Mouse (Mus musculus) granulocyte monocyte progenitor cell, adult 5-6 weeks (primary cell): ENCODE data around the gene Ap1ar. TPM values are rescaled to one million over a fixed set of nuclear protein-coding genes. Genes with fewer than 3 reads are reported as not detected.
"Not testable (repeated sequence)": the region's sequence is repeated elsewhere in the genome, so short reads cannot be mapped to it uniquely, and the experiment has no call there.

Source experiments
- ATAC-seq: replicated peaks from 2 replicates; pipeline ENCODE4 v1.8.0; 2016; ENCODE audit warnings: mild to moderate bottlenecking, moderate TSS enrichment, inconsistent platforms; ENCODE audit not compliant: poor library complexity, severe bottlenecking
- total RNA-seq, 2 experiments: library from RNA; stranded (forward) in 1 of 2; stranded (reverse) in 1 of 2; fragments of 200-712, 200-1000 nt in 1 of 2; fragments of >200 nt in 1 of 2; fragmentation: Nextera tagmentation in 1 of 2; gene quantifications; 2 replicates each; pipeline ENCODE4 v1.2.3; 2014 to 2017

Gene Ap1ar
- total RNA-seq, 2 experiments from 2014 or later: 56.0 to 57.4 TPM

DNA sequence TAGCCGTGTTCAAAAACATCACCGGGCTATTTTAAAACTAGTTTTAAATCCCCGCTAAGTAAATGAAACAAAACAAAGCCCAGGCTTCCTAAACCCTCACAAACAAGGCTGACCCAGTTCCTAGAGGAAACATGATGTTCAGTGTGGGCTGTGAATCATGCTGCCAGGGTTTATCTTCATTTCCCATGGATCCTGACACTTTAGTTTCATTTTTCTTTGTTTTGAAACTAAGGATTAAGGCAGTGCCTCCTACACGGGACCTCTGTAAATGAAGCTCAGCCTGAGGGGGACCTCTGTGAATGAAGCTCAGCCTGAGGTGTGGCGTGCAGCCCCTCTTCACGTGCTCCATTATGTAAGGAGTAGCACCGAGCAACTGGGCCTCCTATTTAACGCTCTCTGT, 34.5 kb downstream of the Ap1ar start:
- peak; percentile 33 for ATAC-seq

DNA sequence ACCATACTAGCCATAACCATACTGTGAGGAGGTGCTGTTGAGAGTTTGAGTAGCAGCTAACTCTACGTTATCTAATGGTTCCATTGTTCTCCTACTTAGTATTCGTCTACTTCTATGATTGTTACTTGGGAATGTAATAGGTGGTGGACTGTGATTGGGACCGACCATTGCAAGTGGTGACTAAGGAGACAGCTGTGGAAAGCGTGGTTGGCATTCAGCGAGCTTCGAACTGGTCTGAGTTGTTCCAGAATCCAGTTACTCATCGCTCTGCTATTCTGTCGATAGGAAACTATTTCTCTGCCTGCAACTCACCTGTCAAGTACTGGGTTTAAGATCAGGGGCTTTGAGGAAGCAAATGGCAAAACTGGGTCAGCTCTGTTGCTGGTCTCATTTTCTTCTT, 36.2 kb downstream of the Ap1ar start:
- no peak for ATAC-seq

DNA sequence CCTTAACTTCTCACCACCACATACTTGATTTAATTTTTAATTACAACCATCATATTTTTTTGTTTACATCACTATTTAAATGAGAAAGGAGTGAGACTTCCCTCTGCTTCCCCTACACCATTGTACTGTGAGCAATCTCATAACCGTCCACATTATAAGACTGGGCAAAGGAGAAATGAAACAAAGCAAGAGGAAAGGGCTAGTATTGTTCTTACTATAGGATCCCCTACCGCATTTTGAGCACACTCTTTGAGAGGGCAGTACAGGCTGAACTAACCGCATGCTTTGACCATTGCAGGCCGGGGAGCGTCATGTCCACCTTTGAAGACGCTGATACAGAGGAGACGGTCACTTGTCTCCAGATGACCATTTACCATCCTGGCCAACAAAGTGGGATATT, 41.1 kb downstream of the Ap1ar start:
- peak; percentile 77 for ATAC-seq

GRCm38 (mm10) chr3:127795762-127796161, 41.6 kb downstream of the Ap1ar start:
- ATAC-seq: no peak

- peak; percentile 25; the same call in 1 of the 2 replicates for ATAC-seq
Measured at GRCm38 (mm10) chr3:127793022-127793421, 44.3 kb downstream of the Ap1ar start.

DNA sequence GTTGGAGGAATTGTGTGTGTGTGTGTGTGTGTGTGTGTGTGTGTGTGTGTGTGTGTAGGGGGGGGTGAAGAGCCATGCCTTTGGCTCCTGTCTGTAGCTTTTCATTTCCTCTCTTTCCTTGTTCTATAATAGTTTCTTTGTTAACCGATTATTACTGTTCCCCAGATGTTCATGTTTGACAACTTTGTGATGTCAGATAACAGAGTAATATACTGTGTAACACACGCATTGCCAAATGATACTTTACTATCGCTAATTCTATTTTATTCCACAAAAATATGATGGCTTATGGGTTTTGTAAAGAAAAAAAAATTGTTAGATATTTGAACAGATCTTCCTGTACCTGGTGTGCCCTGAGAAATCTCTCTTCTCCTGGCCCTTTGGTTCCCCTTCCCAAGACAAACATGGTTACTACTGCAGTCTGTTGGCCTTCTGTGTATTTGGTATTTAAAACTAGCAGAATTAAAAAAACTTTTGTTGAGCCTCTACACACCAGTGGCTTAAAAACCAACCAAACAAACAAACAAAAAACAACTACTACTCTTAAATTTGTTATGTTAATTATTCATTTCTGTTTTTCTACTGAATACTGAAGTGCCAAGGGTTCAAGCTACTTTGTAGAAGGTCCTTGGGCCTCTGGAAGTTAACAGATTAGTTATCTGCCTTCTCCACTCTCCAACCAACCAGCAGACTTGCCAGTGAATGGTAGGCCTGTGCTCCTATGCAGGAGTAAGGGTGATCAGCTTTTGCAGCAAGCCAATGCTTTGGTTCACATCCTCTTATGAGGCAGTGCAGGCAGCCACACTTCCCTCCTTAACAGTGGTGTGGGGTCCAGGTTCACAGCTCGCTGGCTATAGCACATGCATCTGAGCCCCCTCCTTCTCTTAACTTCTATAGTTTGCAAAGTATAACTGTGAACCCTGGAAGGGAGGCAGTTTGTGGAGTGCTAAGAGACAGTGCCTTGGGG, 45.4 kb downstream of the Ap1ar start:
- ATAC-seq: peak; percentile 16; the same call in 1 of the 2 replicates

DNA sequence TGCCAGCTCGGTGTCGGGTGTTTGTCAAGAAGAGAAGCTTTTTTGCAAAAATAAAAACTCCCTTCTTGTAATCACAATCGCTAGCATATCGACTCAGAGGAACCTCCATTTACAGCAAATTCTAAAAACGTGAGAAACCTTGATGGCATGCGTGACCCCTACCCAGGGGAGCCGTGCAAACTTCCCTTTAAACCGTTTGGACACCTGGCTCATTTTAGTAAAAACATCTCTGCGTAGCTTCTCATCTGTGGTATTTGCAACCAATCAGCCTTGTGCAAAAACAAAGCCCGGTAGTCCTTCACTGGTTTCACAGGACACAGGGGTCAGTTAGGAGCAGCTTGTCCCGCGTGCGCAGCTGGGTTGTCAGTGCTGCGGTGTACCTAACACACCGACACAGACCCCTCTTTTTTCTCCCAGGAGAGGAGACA, 46.3 kb downstream of the Ap1ar start:
- peak; percentile 13 for ATAC-seq

GRCm38 (mm10) chr3:127790234-127791055, 46.9 kb downstream of the Ap1ar start:
- peak; percentile 55 for ATAC-seq

GRCm38 (mm10) chr3:127789500-127790191, 47.7 kb downstream of the Ap1ar start, which contains the start of gene Tifa:
Tifa (plus strand) TSS chr3:127789805.
- ATAC-seq: peak; percentile 45

- no peak for ATAC-seq
Measured at GRCm38 (mm10) chr3:127788919-127789318, 48.4 kb downstream of the Ap1ar start.

DNA sequence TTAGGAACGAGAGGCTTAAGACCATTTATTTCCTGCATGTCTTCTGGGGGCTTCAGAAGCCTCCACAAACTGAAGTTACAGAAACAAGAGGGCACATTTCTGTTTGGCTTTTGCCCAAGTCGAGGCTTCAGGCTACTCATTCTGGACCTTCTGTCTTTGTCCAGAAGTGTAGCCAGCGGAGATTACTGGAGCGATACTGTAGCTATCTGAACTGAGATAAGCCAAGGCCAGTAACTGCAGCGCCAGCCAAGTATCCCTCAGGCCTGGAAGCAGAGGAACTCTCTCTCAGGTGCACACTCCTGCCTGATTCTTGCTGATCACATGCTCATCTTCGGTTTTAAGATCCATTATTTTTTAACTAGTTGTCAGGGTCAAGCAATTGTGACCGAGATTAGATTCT, 49.3 kb downstream of the Ap1ar start:
- no peak for ATAC-seq

GRCm38 (mm10) chr3:127787032-127787431, 50.3 kb downstream of the Ap1ar start:
- peak; percentile 44 for ATAC-seq

DNA sequence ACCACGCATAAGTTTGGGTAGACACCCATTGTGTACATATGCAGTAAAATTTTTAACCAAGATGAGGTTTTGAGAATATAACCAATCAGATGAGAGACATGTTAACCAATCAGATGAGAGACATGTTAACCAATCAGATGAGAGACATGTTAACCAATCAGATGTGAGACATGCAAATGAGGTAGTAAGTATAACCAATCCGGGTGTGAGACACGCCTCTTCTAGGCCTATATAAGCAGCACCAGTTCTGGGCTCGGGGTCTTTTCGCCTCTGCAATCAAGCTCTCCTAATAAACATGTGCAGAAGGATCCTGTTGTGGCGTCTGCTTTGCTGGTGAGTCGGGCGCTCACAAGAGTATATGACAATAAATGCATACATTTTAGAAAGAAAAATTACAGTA, 53.6 kb downstream of the Ap1ar start:
- not testable (repeated sequence) for ATAC-seq

DNA sequence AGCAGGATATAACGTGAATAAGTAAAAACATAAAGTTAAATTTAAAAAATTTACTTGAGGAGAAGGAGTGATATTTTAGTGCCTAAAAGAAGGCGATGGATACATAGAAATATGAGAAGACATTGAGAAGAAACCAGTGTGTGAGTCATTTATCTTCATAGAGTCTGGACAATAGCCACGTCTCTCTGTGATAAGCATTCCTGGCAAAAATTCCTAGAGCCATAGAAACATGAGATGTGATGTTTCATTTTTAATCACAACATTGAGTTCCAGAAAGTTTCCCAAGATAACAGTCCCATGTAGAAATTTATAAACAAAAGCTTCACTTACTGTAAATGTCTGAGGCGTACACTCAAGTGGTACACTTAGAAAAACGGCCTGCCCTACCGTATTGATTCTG, 54.4 kb downstream of the Ap1ar start:
- ATAC-seq: no peak

DNA sequence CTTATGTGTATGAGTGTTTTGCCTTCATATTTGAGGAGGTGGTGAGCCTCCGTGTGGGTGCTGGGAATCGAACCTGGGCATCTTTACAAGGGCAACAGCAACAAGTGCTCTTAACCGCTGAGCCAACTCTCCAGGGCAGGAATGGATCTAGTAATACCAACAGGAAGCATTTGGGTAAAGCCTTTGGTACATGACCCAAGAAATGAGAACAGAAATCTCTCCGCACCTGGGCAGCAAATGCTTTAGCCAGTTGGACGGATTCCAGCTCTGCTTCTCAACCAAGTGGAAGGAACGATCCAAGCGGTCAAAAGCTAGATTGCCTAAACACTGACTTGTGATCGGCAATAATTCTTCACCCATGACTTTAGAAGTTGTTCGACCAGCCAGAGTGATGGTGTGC, 56.4 kb downstream of the Ap1ar start:
- no peak for ATAC-seq

GRCm38 (mm10) chr3:127780021-127780644, 57.2 kb downstream of the Ap1ar start, which contains the start of gene Alpk1:
Alpk1 (minus strand) TSS chr3:127780527.
- ATAC-seq: peak; percentile 97

- peak; percentile 99 for ATAC-seq
Measured at GRCm38 (mm10) chr3:127769146-127769545, 68.2 kb downstream of the Ap1ar start.

DNA sequence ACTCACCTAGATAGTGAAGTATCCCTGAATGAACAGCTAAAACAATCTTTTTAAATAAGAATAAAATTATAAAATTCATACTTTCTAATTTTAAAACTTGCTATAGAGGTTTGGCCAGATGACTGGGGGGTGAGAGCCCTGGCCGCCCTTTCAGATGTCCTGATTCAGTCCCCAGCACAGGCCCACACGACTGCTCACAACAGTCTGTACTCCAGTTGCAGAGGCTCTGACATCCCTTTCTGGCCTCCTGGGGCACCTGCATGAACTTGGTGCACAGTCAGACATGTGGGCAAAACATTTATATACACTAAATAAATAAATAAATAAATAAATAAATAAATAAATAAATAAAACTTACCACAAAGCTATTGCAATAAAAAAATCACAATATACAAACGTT, 71.4 kb downstream of the Ap1ar start:
- ATAC-seq: no peak

- no peak for ATAC-seq
Measured at GRCm38 (mm10) chr3:127764541-127764940, 72.8 kb downstream of the Ap1ar start.

DNA sequence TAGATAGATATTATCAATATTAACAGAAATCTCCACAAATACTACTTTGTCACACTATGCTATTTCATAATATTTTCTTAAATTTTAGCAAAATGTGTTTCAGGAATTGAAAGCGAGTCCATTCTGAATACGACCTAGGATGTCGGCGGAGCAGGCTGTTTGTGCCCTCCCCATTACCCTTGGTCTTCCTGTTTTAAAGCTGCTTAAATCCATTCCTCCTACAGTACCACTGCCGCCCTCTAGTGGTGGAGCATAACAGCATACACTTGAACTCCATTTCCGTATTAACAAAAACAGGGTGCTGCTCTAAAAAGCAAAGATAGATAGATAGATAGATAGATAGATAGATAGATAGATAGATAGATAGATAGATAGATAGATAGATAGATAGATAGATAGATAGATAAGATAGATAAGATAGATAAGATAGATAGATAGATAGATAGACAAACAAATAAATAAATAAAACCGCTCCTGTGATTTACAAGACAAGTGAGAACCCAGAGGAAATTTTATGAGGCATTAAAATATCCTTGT, 74.2 kb downstream of the Ap1ar start:
- ATAC-seq: peak; percentile 90
